Mouse (Mus musculus): ENCODE results near the gene Bmp5. TPM values are rescaled to one million over a fixed set of nuclear protein-coding genes. Genes with fewer than 3 reads are reported as not detected.

Gene Bmp5
- total RNA-seq, 1 experiment, result 0.13 TPM

DNA sequence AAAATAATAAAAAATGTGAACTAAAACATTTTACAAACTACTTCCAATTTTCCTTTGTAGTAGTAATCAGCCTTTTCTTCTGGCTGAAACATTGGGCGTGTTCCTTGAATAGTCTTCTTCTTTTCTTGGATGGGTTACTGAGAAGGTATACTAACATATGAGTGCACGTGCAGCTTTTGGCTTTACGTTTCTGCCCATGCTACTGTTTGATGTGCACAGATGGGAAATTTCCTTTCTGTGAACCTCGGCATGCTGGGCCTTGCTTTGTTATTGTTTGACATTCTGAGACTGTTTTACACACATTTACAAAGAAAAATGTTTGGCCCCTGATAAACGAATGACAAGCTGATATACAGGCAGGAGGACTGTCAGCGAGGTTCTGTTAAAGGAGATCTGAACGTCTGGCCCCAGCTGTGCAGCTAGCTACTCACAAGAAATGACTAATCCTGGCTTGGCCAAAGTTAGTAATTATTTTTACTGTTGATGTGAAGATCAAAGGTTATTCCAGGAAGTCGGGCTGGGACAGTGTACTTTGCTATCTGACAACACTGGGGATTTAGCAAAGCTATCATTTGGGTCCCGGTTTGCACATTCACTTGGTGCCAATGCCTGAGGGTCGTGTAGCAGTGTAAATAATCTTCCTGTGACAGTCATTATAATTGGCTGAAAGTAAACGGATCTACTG, 152.2 kb downstream of the Bmp5 start:
- no peaks in the 10 kb centered on the region for H3K9me3 ChIP-seq (ENCODE audit: control insufficient read depth, insufficient read depth, low read depth, low read length)
- no peak for TF ChIP-seq CHD2 (IDR thresholded peaks at IDR 0.05; ENCODE audit: low read depth, low read length)
- TF ChIP-seq ZC3H11A (IDR thresholded peaks at IDR 0.05; ENCODE audit: borderline replicate concordance, low read depth, low read length), result no peak
- no peak for TF ChIP-seq ZNF384 (IDR thresholded peaks at IDR 0.05; ENCODE audit: low read depth, low read length)
- TF ChIP-seq MAFK (IDR thresholded peaks at IDR 0.05; ENCODE audit: insufficient read depth, low read depth, low read length), result no peak
- no peak for TF ChIP-seq HCFC1 (IDR thresholded peaks at IDR 0.05; ENCODE audit: borderline replicate concordance, insufficient read depth, low read length)
- no peak overlapping the region for H3K27ac ChIP-seq (ENCODE audit: insufficient read depth, low read depth, low read length, poor library complexity, severe bottlenecking)
- no peak overlapping the region for H3K9ac ChIP-seq (ENCODE audit: insufficient read depth, low read depth, low read length, poor library complexity, severe bottlenecking)
- no peak overlapping the region for H3K4me3 ChIP-seq (ENCODE audit: insufficient read depth in 1 of 2, low read depth in 1 of 2, low read length in 2 of 2, poor library complexity in 1 of 2, severe bottlenecking in 1 of 2)
- H3K36me3 ChIP-seq (ENCODE audit: control insufficient read depth, insufficient read depth, low read length, poor library complexity, severe bottlenecking), result no peaks in the 10 kb centered on the region
- in situ Hi-C loops (cut with MboI; ENCODE audit: low sequenced_read_pairs in 2 of 2, unreplicated experiment in 2 of 2), result no loop called here
- no peak for DNase-seq (ENCODE audit: low read depth, low spot score)
- H3K4me1 ChIP-seq (ENCODE audit: control insufficient read depth in 2 of 2, insufficient read depth in 2 of 2, low read length in 2 of 2, poor library complexity in 1 of 2), result no peaks in the 10 kb centered on the region

DNA sequence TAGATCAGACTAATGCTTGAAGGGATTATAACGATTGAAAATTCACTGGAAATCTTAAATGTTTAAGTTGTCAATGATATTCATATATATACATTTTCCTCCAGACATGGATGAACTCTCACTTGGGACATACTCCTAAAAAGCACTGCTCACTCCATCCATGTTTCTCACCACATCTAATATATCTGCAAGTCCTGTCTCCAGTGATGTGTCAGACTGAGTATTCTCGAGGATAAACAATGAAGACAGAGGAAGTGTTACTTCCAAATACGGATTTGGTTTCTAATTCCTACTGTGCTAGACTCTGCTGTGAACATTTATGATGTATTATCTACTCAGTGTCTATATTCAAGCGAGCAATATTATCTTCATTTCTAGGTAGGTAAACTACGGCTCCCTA, 152.9 kb downstream of the Bmp5 start:
- Histone ChIP-seq H3K4me3 (ENCODE audit: insufficient read depth in 1 of 2, low read depth in 1 of 2, low read length in 2 of 2, poor library complexity in 1 of 2, severe bottlenecking in 1 of 2) (no peak overlapping the region), H3K36me3 (ENCODE audit: control insufficient read depth, insufficient read depth, low read length, poor library complexity, severe bottlenecking) (no peaks in the 10 kb centered on the region), H3K9me3 (ENCODE audit: control insufficient read depth, insufficient read depth, low read depth, low read length) (no peaks in the 10 kb centered on the region), H3K9ac (ENCODE audit: insufficient read depth, low read depth, low read length, poor library complexity, severe bottlenecking) (no peak overlapping the region), H3K4me1 (ENCODE audit: control insufficient read depth in 2 of 2, insufficient read depth in 2 of 2, low read length in 2 of 2, poor library complexity in 1 of 2) (no peaks in the 10 kb centered on the region), H3K27ac (ENCODE audit: insufficient read depth, low read depth, low read length, poor library complexity, severe bottlenecking) (no peak overlapping the region)
- no peak for TF ChIP-seq CHD2 (IDR thresholded peaks at IDR 0.05; ENCODE audit: low read depth, low read length)
- TF ChIP-seq MAFK (IDR thresholded peaks at IDR 0.05; ENCODE audit: insufficient read depth, low read depth, low read length), result no peak
- TF ChIP-seq ZNF384 (IDR thresholded peaks at IDR 0.05; ENCODE audit: low read depth, low read length), result no peak
- TF ChIP-seq ZC3H11A (IDR thresholded peaks at IDR 0.05; ENCODE audit: borderline replicate concordance, low read depth, low read length), result no peak
- no peak for TF ChIP-seq HCFC1 (IDR thresholded peaks at IDR 0.05; ENCODE audit: borderline replicate concordance, insufficient read depth, low read length)
- no peak for DNase-seq (ENCODE audit: low read depth, low spot score)
- in situ Hi-C loops (cut with MboI; ENCODE audit: low sequenced_read_pairs in 2 of 2, unreplicated experiment in 2 of 2), result no loop called here

DNA sequence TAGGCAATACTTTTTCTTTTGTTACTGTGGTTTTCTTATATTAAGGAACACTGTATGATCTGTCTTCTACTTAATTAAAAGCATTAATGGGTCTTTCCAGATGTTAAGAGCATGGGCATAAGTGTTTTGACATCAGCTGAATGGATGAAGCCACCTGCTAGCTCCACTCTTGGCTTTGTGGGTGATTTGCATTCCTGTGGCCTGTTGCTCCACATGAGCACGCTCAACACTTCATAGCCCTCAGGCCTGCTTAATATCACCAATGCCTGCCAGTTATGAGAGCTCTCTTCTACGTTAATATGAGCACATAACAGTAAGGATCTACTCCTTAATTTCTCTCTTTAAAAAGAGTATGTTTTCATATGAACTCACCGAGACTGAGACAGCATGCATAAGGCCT, 169.5 kb downstream of the Bmp5 start:
- no peak for DNase-seq (ENCODE audit: low read depth, low spot score)
- in situ Hi-C loops (cut with MboI; ENCODE audit: low sequenced_read_pairs in 2 of 2, unreplicated experiment in 2 of 2), result no loop called here
- Histone ChIP-seq H3K9ac (ENCODE audit: insufficient read depth, low read depth, low read length, poor library complexity, severe bottlenecking) (no peak overlapping the region), H3K4me1 (ENCODE audit: control insufficient read depth in 2 of 2, insufficient read depth in 2 of 2, low read length in 2 of 2, poor library complexity in 1 of 2) (no peaks in the 10 kb centered on the region), H3K27ac (ENCODE audit: insufficient read depth, low read depth, low read length, poor library complexity, severe bottlenecking) (no peak overlapping the region), H3K9me3 (ENCODE audit: control insufficient read depth, insufficient read depth, low read depth, low read length) (no peaks in the 10 kb centered on the region), H3K36me3 (ENCODE audit: control insufficient read depth, insufficient read depth, low read length, poor library complexity, severe bottlenecking) (no peaks in the 10 kb centered on the region), H3K4me3 (ENCODE audit: insufficient read depth in 1 of 2, low read depth in 1 of 2, low read length in 2 of 2, poor library complexity in 1 of 2, severe bottlenecking in 1 of 2) (no peak overlapping the region)
- TF ChIP-seq CHD2 (IDR thresholded peaks at IDR 0.05; ENCODE audit: low read depth, low read length), result no peak
- TF ChIP-seq MAFK (IDR thresholded peaks at IDR 0.05; ENCODE audit: insufficient read depth, low read depth, low read length), result no peak
- TF ChIP-seq ZC3H11A (IDR thresholded peaks at IDR 0.05; ENCODE audit: borderline replicate concordance, low read depth, low read length), result no peak
- TF ChIP-seq HCFC1 (IDR thresholded peaks at IDR 0.05; ENCODE audit: borderline replicate concordance, insufficient read depth, low read length), result no peak
- TF ChIP-seq ZNF384 (IDR thresholded peaks at IDR 0.05; ENCODE audit: low read depth, low read length), result no peak

Other genes with a start within 250 kb of the Bmp5 start
- gene Tmod3, start 215.7 kb upstream of the Bmp5 start, total RNA-seq (2012; rRNA removed), result 23.6 and 36.4 TPM in 2 replicates
- gene Tmod2, start 164.0 kb upstream of the Bmp5 start, total RNA-seq (2012; rRNA removed), result 6.1 and 6.3 TPM in 2 replicates
- 4.2 and 6.3 TPM in 2 replicates for gene Lysmd2, start 149.6 kb upstream of the Bmp5 start, total RNA-seq (2012; rRNA removed)
- gene Scg3, start 91.3 kb upstream of the Bmp5 start, total RNA-seq (2012; rRNA removed), result 0.48 and 0.76 TPM in 2 replicates
- gene Hmgcll1, start 239.5 kb downstream of the Bmp5 start, total RNA-seq (2012; rRNA removed), result 2.4 and 3.8 TPM in 2 replicates